Mouse (Mus musculus): ENCODE results near the gene Cops2. TPM values are rescaled to one million over a fixed set of nuclear protein-coding genes. Genes with fewer than 3 reads are reported as not detected.
A peak's percentile ranks its signal among the peaks of the same experiment; 100 is the strongest.

The Cops2 gene
- polyA plus RNA-seq, 1 experiment from 2014 or later = 81.3 TPM

- peak; percentile 91 for DNase-seq (ENCODE audit: low spot score)
- Histone ChIP-seq H3K4me1 (peaks cover 9% of the 10 kb centered on the region; the same call in 1 of the 2 replicates), H3K4me3 (peak overlapping the region; percentile 74), H3K36me3 (0 out of 2 replicates have a peak, but pooled peaks cover 4% of the 10 kb centered on the region), H3K9me3 (no peaks in the 10 kb centered on the region), H3K27me3 (ENCODE audit: insufficient read depth, poor library complexity, severe bottlenecking) (no peaks in the 10 kb centered on the region), H3K27ac (peak overlapping the region; percentile 85)
- 6% methylated on average over 23 of the region's 23 CpGs for WGBS
These were observed 7.3 kb upstream of the Cops2 start for GRCm38 (mm10) chr2:125866058-125866740.

- no peak for DNase-seq (ENCODE audit: low spot score)
- peaks cover 9% of the 10 kb centered on the region; the same call in 1 of the 2 replicates for H3K4me1 ChIP-seq
- H3K4me3 ChIP-seq = peak overlapping the region; percentile 74; the same call in 1 of the 2 replicates
- H3K9me3 ChIP-seq = no peaks in the 10 kb centered on the region
- 0 out of 2 replicates have a peak, but pooled peaks cover 4% of the 10 kb centered on the region for H3K36me3 ChIP-seq
- H3K27me3 ChIP-seq (ENCODE audit: insufficient read depth, poor library complexity, severe bottlenecking) = no peaks in the 10 kb centered on the region
- H3K27ac ChIP-seq = no peak overlapping the region
These were observed 6.6 kb upstream of the Cops2 start for GRCm38 (mm10) chr2:125865585-125865984.

GRCm38 (mm10) chr2:125864551-125864950 lies 5.6 kb upstream of the Cops2 start:
- no peak overlapping the region for H3K27ac ChIP-seq
- DNase-seq (ENCODE audit: low spot score) = no peak
- peaks cover 9% of the 10 kb centered on the region; the same call in 1 of the 2 replicates for H3K4me1 ChIP-seq
- H3K36me3 ChIP-seq = 0 out of 2 replicates have a peak, but pooled peaks cover 4% of the 10 kb centered on the region
- H3K9me3 ChIP-seq = no peaks in the 10 kb centered on the region
- H3K4me3 ChIP-seq = no peak overlapping the region
- WGBS = 79% methylated on average over 1 of the region's 1 CpGs
- no peaks in the 10 kb centered on the region for H3K27me3 ChIP-seq (ENCODE audit: insufficient read depth, poor library complexity, severe bottlenecking)

- H3K27me3 ChIP-seq (ENCODE audit: insufficient read depth, poor library complexity, severe bottlenecking) = no peaks in the 10 kb centered on the region
- WGBS = 61% methylated on average over 3 of the region's 3 CpGs
- no peaks in the 10 kb centered on the region for H3K9me3 ChIP-seq
- no peak for DNase-seq (ENCODE audit: low spot score)
- H3K36me3 ChIP-seq = no peaks in the 10 kb centered on the region
- no peak overlapping the region for H3K4me3 ChIP-seq
- H3K27ac ChIP-seq = no peak overlapping the region
- H3K4me1 ChIP-seq = peaks cover 9% of the 10 kb centered on the region; the same call in 1 of the 2 replicates
These were observed 4.9 kb upstream of the Cops2 start for GRCm38 (mm10) chr2:125863799-125864198.

- peak overlapping the region; percentile 99 for H3K4me3 ChIP-seq
- H3K36me3 ChIP-seq = no peaks in the 10 kb centered on the region
- H3K27me3 ChIP-seq (ENCODE audit: insufficient read depth, poor library complexity, severe bottlenecking) = no peaks in the 10 kb centered on the region
- no peak for DNase-seq (ENCODE audit: low spot score)
- WGBS = 38% methylated on average over 3 of the region's 3 CpGs
- no peaks in the 10 kb centered on the region for H3K9me3 ChIP-seq
- peaks cover 5% of the 10 kb centered on the region; the same call in 1 of the 2 replicates for H3K4me1 ChIP-seq
- peak overlapping the region; percentile 99; the same call in 1 of the 2 replicates for H3K27ac ChIP-seq
These were observed 1.2 kb downstream of the Cops2 start for GRCm38 (mm10) chr2:125857707-125858106.

- WGBS = 68% methylated on average over 2 of the region's 2 CpGs
- peak; percentile 82 for DNase-seq (ENCODE audit: low spot score)
- Histone ChIP-seq H3K36me3 (peaks cover 28% of the 10 kb centered on the region), H3K4me3 (no peak overlapping the region), H3K9me3 (no peaks in the 10 kb centered on the region), H3K27me3 (ENCODE audit: insufficient read depth, poor library complexity, severe bottlenecking) (no peaks in the 10 kb centered on the region), H3K27ac (no peak overlapping the region), H3K4me1 (no peaks in the 10 kb centered on the region)
These were observed 7.7 kb downstream of the Cops2 start for GRCm38 (mm10) chr2:125851237-125851636.

- Histone ChIP-seq H3K4me1 (no peaks in the 10 kb centered on the region), H3K4me3 (no peak overlapping the region), H3K27me3 (ENCODE audit: insufficient read depth, poor library complexity, severe bottlenecking) (no peaks in the 10 kb centered on the region), H3K27ac (no peak overlapping the region), H3K9me3 (no peaks in the 10 kb centered on the region), H3K36me3 (peaks cover 83% of the 10 kb centered on the region)
- no peak for DNase-seq (ENCODE audit: low spot score)
- 77% methylated on average over 2 of the region's 2 CpGs for WGBS
These were observed 20.1 kb downstream of the Cops2 start for GRCm38 (mm10) chr2:125838708-125839284.

GRCm38 (mm10) chr2:125838091-125838490 lies 20.8 kb downstream of the Cops2 start:
- Histone ChIP-seq H3K27me3 (ENCODE audit: insufficient read depth, poor library complexity, severe bottlenecking) (no peaks in the 10 kb centered on the region), H3K36me3 (peaks cover 83% of the 10 kb centered on the region), H3K9me3 (no peaks in the 10 kb centered on the region), H3K27ac (no peak overlapping the region), H3K4me1 (no peaks in the 10 kb centered on the region), H3K4me3 (no peak overlapping the region)
- DNase-seq (ENCODE audit: low spot score) = no peak
- WGBS = 92% methylated on average over 7 of the region's 7 CpGs

GRCm38 (mm10) chr2:125829924-125830323 lies 29.0 kb downstream of the Cops2 start:
- Histone ChIP-seq H3K27me3 (ENCODE audit: insufficient read depth, poor library complexity, severe bottlenecking) (no peaks in the 10 kb centered on the region), H3K36me3 (peaks cover 57% of the 10 kb centered on the region)
- WGBS = 91% methylated on average over 2 of the region's 2 CpGs

GRCm38 (mm10) chr2:125827898-125828297 lies 31.0 kb downstream of the Cops2 start:
- Histone ChIP-seq H3K27me3 (ENCODE audit: insufficient read depth, poor library complexity, severe bottlenecking) (no peaks in the 10 kb centered on the region), H3K4me1 (no peaks in the 10 kb centered on the region), H3K36me3 (peaks cover 38% of the 10 kb centered on the region), H3K4me3 (no peak overlapping the region), H3K9me3 (no peaks in the 10 kb centered on the region), H3K27ac (no peak overlapping the region)
- 86% methylated on average over 4 of the region's 4 CpGs for WGBS
- no peak for DNase-seq (ENCODE audit: low spot score)

More at GRCm38 (mm10) chr2:125829924-125830323, 29.0 kb downstream of the Cops2 start:
- Histone ChIP-seq H3K4me3 (no peak overlapping the region), H3K9me3 (no peaks in the 10 kb centered on the region), H3K27ac (no peak overlapping the region), H3K4me1 (no peaks in the 10 kb centered on the region)
- no peak for DNase-seq (ENCODE audit: low spot score)

- Histone ChIP-seq H3K4me3 (no peak overlapping the region), H3K9me3 (no peaks in the 10 kb centered on the region), H3K27me3 (ENCODE audit: insufficient read depth, poor library complexity, severe bottlenecking) (no peaks in the 10 kb centered on the region), H3K4me1 (no peaks in the 10 kb centered on the region), H3K36me3 (peaks cover 23% of the 10 kb centered on the region; the same call in 1 of the 2 replicates), H3K27ac (no peak overlapping the region)
- no peak for DNase-seq (ENCODE audit: low spot score)
- WGBS = 82% methylated on average over 4 of the region's 4 CpGs
These were observed 32.7 kb downstream of the Cops2 start for GRCm38 (mm10) chr2:125826201-125826600.

- Histone ChIP-seq H3K27me3 (ENCODE audit: insufficient read depth, poor library complexity, severe bottlenecking) (no peaks in the 10 kb centered on the region), H3K36me3 (no peaks in the 10 kb centered on the region), H3K4me3 (no peak overlapping the region), H3K27ac (no peak overlapping the region), H3K4me1 (no peaks in the 10 kb centered on the region), H3K9me3 (no peaks in the 10 kb centered on the region)
- WGBS = 87% methylated on average over 4 of the region's 4 CpGs
- DNase-seq (ENCODE audit: low spot score) = no peak
These were observed 38.5 kb downstream of the Cops2 start for GRCm38 (mm10) chr2:125820397-125820796.

GRCm38 (mm10) chr2:125813972-125814595 lies 44.9 kb downstream of the Cops2 start:
- Histone ChIP-seq H3K27me3 (ENCODE audit: insufficient read depth, poor library complexity, severe bottlenecking) (no peaks in the 10 kb centered on the region), H3K9me3 (no peaks in the 10 kb centered on the region), H3K4me3 (no peak overlapping the region), H3K36me3 (no peaks in the 10 kb centered on the region), H3K27ac (no peak overlapping the region), H3K4me1 (no peaks in the 10 kb centered on the region)
- no peak for DNase-seq (ENCODE audit: low spot score)
- WGBS = 76% methylated on average over 9 of the region's 9 CpGs

All from heart, embryonic 10.5 days (tissue).